Mouse (Mus musculus) stomach, postnatal 0 days (tissue): ENCODE data around the gene Chchd1.

Source experiments
- CTCF ChIP-seq: IDR thresholded peaks from 2 replicates; pipeline ENCODE4 v1.5.1; 2016; ENCODE audit warnings: antibody characterized with exemption, low read depth, mild to moderate bottlenecking, moderate library complexity
- EP300 ChIP-seq: optimal IDR thresholded peaks from 2 replicates; pipeline ENCODE3; 2016; ENCODE audit warnings: antibody characterized with exemption

DNA sequence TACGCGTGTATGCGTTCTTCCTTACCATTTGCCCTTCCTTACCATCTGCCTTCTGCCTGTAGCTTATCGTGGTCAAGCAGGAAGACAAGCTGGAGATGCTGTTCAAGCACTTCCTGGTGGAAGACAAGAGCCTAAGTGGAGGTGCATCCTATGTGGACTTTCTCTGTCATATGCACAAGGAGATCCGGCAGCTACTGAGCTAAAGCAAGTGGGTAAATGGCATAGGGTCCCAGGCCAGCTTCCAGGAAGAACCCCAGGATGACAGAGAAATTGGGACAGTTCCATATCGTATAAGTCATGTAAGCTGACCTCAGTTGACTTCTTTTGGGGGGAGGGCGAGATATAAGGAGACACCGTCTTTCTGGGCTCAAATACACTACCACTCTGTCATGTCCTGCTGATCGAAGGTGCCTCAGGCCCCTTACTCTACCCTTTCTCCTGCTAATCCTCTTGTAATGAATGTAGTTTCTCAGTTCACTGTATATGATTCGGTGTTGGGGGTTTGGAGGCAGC is 9.2 kb upstream of the Chchd1 start:
- TF ChIP-seq CTCF (no peak), EP300 (no peak)
